Mouse (Mus musculus) liver, adult 2 months (tissue): ENCODE measurements around the gene Trip11.

Experiments used
- CTCF ChIP-seq: fragments of 200-500 bp; IDR thresholded peaks from 2 replicates; pipeline ENCODE4 v1.5.1; 2011; ENCODE audit warnings: low read depth, low read length, control low read depth
- POLR2A ChIP-seq: fragments of 200-500 bp; IDR thresholded peaks from 2 replicates; pipeline ENCODE4 v1.6.1; 2011; ENCODE audit warnings: low read length, control low read depth; ENCODE audit not compliant: insufficient read depth; ENCODE audit errors: extremely low read depth

GRCm38 (mm10) chr12:101819570-101819969 lies 93.5 kb downstream of the Trip11 start:
- no peak for TF ChIP-seq POLR2A
- TF ChIP-seq CTCF, result no peak
